Mouse (Mus musculus): ENCODE measurements around the gene Col23a1. TPM values are rescaled to one million over a fixed set of nuclear protein-coding genes. Genes with fewer than 3 reads are reported as not detected.

Gene Col23a1
- polyA plus RNA-seq, 1 experiment from 2014 or later: 4.0 TPM

GRCm38 (mm10) chr11:51388892-51389340 lies 99.2 kb downstream of the Col23a1 start:
- H3K9me3 ChIP-seq (replicated peaks; ENCODE audit: control insufficient read depth, low read length): no peaks in the 10 kb centered on the region
- no peak overlapping the region for H3K9ac ChIP-seq (ENCODE audit: low read length)
- H3K4me1 ChIP-seq (ENCODE audit: control insufficient read depth, insufficient read depth, low read length): peaks cover 2% of the 10 kb centered on the region; the same call in 1 of the 2 replicates
- H3K36me3 ChIP-seq (ENCODE audit: control insufficient read depth, insufficient read depth): no peaks in the 10 kb centered on the region
- no peak for ATAC-seq (replicated peaks; ENCODE audit: extremely low read depth, insufficient read depth, low FRiP score)
- no peaks in the 10 kb centered on the region for H3K27me3 ChIP-seq (ENCODE audit: control insufficient read depth, insufficient read depth, low read length)
- WGBS: 50% methylated on average over 8 of the region's 8 CpGs
- H3K4me3 ChIP-seq (ENCODE audit: low read length): no peak overlapping the region
- no peak overlapping the region for H3K4me2 ChIP-seq (ENCODE audit: low read depth, low read length)
- H3K27ac ChIP-seq (ENCODE audit: low read length): no peak overlapping the region

GRCm38 (mm10) chr11:51389763-51390162 lies 100.0 kb downstream of the Col23a1 start:
- H3K27ac ChIP-seq (ENCODE audit: low read length): no peak overlapping the region
- H3K9me3 ChIP-seq (replicated peaks; ENCODE audit: control insufficient read depth, low read length): no peaks in the 10 kb centered on the region
- no peaks in the 10 kb centered on the region for H3K36me3 ChIP-seq (ENCODE audit: control insufficient read depth, insufficient read depth)
- H3K9ac ChIP-seq (ENCODE audit: low read length): no peak overlapping the region
- H3K4me3 ChIP-seq (ENCODE audit: low read length): no peak overlapping the region
- H3K4me1 ChIP-seq (ENCODE audit: control insufficient read depth, insufficient read depth, low read length): no peaks in the 10 kb centered on the region
- 81% methylated on average over 10 of the region's 10 CpGs for WGBS
- no peaks in the 10 kb centered on the region for H3K27me3 ChIP-seq (ENCODE audit: control insufficient read depth, insufficient read depth, low read length)
- ATAC-seq (replicated peaks; ENCODE audit: extremely low read depth, insufficient read depth, low FRiP score): no peak
- H3K4me2 ChIP-seq (ENCODE audit: low read depth, low read length): no peak overlapping the region

- no peak overlapping the region for H3K4me3 ChIP-seq (ENCODE audit: low read length)
- no peak for ATAC-seq (replicated peaks; ENCODE audit: extremely low read depth, insufficient read depth, low FRiP score)
- 62% methylated on average over 3 of the region's 3 CpGs for WGBS
- no peaks in the 10 kb centered on the region for H3K27me3 ChIP-seq (ENCODE audit: control insufficient read depth, insufficient read depth, low read length)
- H3K9me3 ChIP-seq (replicated peaks; ENCODE audit: control insufficient read depth, low read length): no peaks in the 10 kb centered on the region
- H3K27ac ChIP-seq (ENCODE audit: low read length): no peak overlapping the region
- no peak overlapping the region for H3K4me2 ChIP-seq (ENCODE audit: low read depth, low read length)
- H3K9ac ChIP-seq (ENCODE audit: low read length): no peak overlapping the region
- H3K36me3 ChIP-seq (ENCODE audit: control insufficient read depth, insufficient read depth): no peaks in the 10 kb centered on the region
- H3K4me1 ChIP-seq (ENCODE audit: control insufficient read depth, insufficient read depth, low read length): no peaks in the 10 kb centered on the region
These were observed 100.8 kb downstream of the Col23a1 start for GRCm38 (mm10) chr11:51390521-51390920.

- no peak for ATAC-seq (replicated peaks; ENCODE audit: extremely low read depth, insufficient read depth, low FRiP score)
- Histone ChIP-seq H3K27me3 (ENCODE audit: control insufficient read depth, insufficient read depth, low read length) (no peaks in the 10 kb centered on the region), H3K27ac (ENCODE audit: low read length) (no peak overlapping the region), H3K9ac (ENCODE audit: low read length) (no peak overlapping the region), H3K9me3 (replicated peaks; ENCODE audit: control insufficient read depth, low read length) (no peaks in the 10 kb centered on the region), H3K4me3 (ENCODE audit: low read length) (no peak overlapping the region), H3K4me2 (ENCODE audit: low read depth, low read length) (no peak overlapping the region), H3K36me3 (ENCODE audit: control insufficient read depth, insufficient read depth) (no peaks in the 10 kb centered on the region), H3K4me1 (ENCODE audit: control insufficient read depth, insufficient read depth, low read length) (no peaks in the 10 kb centered on the region)
- 51% methylated on average over 4 of the region's 4 CpGs for WGBS
These were observed 101.8 kb downstream of the Col23a1 start for GRCm38 (mm10) chr11:51391548-51391947.

- 75% methylated on average over 9 of the region's 9 CpGs for WGBS
- no peak overlapping the region for H3K27ac ChIP-seq (ENCODE audit: low read length)
- no peaks in the 10 kb centered on the region for H3K4me1 ChIP-seq (ENCODE audit: control insufficient read depth, insufficient read depth, low read length)
- no peak for ATAC-seq (replicated peaks; ENCODE audit: extremely low read depth, insufficient read depth, low FRiP score)
- H3K4me2 ChIP-seq (ENCODE audit: low read depth, low read length): no peak overlapping the region
- no peaks in the 10 kb centered on the region for H3K9me3 ChIP-seq (replicated peaks; ENCODE audit: control insufficient read depth, low read length)
- H3K9ac ChIP-seq (ENCODE audit: low read length): no peak overlapping the region
- H3K27me3 ChIP-seq (ENCODE audit: control insufficient read depth, insufficient read depth, low read length): peaks cover 2% of the 10 kb centered on the region; the same call in 1 of the 2 replicates
- H3K36me3 ChIP-seq (ENCODE audit: control insufficient read depth, insufficient read depth): no peaks in the 10 kb centered on the region
- H3K4me3 ChIP-seq (ENCODE audit: low read length): no peak overlapping the region
These were observed 104.7 kb downstream of the Col23a1 start for GRCm38 (mm10) chr11:51394301-51394865.

- Histone ChIP-seq H3K4me1 (ENCODE audit: control insufficient read depth, insufficient read depth, low read length) (no peaks in the 10 kb centered on the region), H3K36me3 (ENCODE audit: control insufficient read depth, insufficient read depth) (no peaks in the 10 kb centered on the region), H3K9me3 (replicated peaks; ENCODE audit: control insufficient read depth, low read length) (no peaks in the 10 kb centered on the region), H3K27ac (ENCODE audit: low read length) (no peak overlapping the region), H3K4me2 (ENCODE audit: low read depth, low read length) (no peak overlapping the region), H3K9ac (ENCODE audit: low read length) (no peak overlapping the region), H3K4me3 (ENCODE audit: low read length) (no peak overlapping the region), H3K27me3 (ENCODE audit: control insufficient read depth, insufficient read depth, low read length) (peaks cover 2% of the 10 kb centered on the region)
- no peak for ATAC-seq (replicated peaks; ENCODE audit: extremely low read depth, insufficient read depth, low FRiP score)
- 48% methylated on average over 2 of the region's 2 CpGs for WGBS
These were observed 106.7 kb downstream of the Col23a1 start for GRCm38 (mm10) chr11:51396451-51396850.

- Histone ChIP-seq H3K9ac (ENCODE audit: low read length) (no peak overlapping the region), H3K9me3 (replicated peaks; ENCODE audit: control insufficient read depth, low read length) (no peaks in the 10 kb centered on the region), H3K27me3 (ENCODE audit: control insufficient read depth, insufficient read depth, low read length) (peaks cover 4% of the 10 kb centered on the region), H3K4me3 (ENCODE audit: low read length) (no peak overlapping the region), H3K36me3 (ENCODE audit: control insufficient read depth, insufficient read depth) (no peaks in the 10 kb centered on the region), H3K4me1 (ENCODE audit: control insufficient read depth, insufficient read depth, low read length) (no peaks in the 10 kb centered on the region), H3K4me2 (ENCODE audit: low read depth, low read length) (no peak overlapping the region), H3K27ac (ENCODE audit: low read length) (no peak overlapping the region)
- WGBS: 91% methylated on average over 5 of the region's 5 CpGs
- no peak for ATAC-seq (replicated peaks; ENCODE audit: extremely low read depth, insufficient read depth, low FRiP score)
These were observed 108.4 kb downstream of the Col23a1 start for GRCm38 (mm10) chr11:51398084-51398483.

- H3K4me3 ChIP-seq (ENCODE audit: low read length): no peak overlapping the region
- no peaks in the 10 kb centered on the region for H3K36me3 ChIP-seq (ENCODE audit: control insufficient read depth, insufficient read depth)
- no peaks in the 10 kb centered on the region for H3K4me1 ChIP-seq (ENCODE audit: control insufficient read depth, insufficient read depth, low read length)
- H3K27ac ChIP-seq (ENCODE audit: low read length): no peak overlapping the region
- 78% methylated on average over 11 of the region's 11 CpGs for WGBS
- peaks cover 10% of the 10 kb centered on the region for H3K27me3 ChIP-seq (ENCODE audit: control insufficient read depth, insufficient read depth, low read length)
- ATAC-seq (replicated peaks; ENCODE audit: extremely low read depth, insufficient read depth, low FRiP score): no peak
- H3K9ac ChIP-seq (ENCODE audit: low read length): no peak overlapping the region
- H3K4me2 ChIP-seq (ENCODE audit: low read depth, low read length): no peak overlapping the region
- no peaks in the 10 kb centered on the region for H3K9me3 ChIP-seq (replicated peaks; ENCODE audit: control insufficient read depth, low read length)
These were observed 110.6 kb downstream of the Col23a1 start for GRCm38 (mm10) chr11:51400356-51400755.

- H3K4me2 ChIP-seq (ENCODE audit: low read depth, low read length): no peak overlapping the region
- H3K27ac ChIP-seq (ENCODE audit: low read length): no peak overlapping the region
- H3K9ac ChIP-seq (ENCODE audit: low read length): no peak overlapping the region
- H3K4me1 ChIP-seq (ENCODE audit: control insufficient read depth, insufficient read depth, low read length): no peaks in the 10 kb centered on the region
- 78% methylated on average over 10 of the region's 10 CpGs for WGBS
- H3K27me3 ChIP-seq (ENCODE audit: control insufficient read depth, insufficient read depth, low read length): peaks cover 10% of the 10 kb centered on the region
- no peak for ATAC-seq (replicated peaks; ENCODE audit: extremely low read depth, insufficient read depth, low FRiP score)
- no peak overlapping the region for H3K4me3 ChIP-seq (ENCODE audit: low read length)
- no peaks in the 10 kb centered on the region for H3K36me3 ChIP-seq (ENCODE audit: control insufficient read depth, insufficient read depth)
- no peaks in the 10 kb centered on the region for H3K9me3 ChIP-seq (replicated peaks; ENCODE audit: control insufficient read depth, low read length)
These were observed 111.9 kb downstream of the Col23a1 start for GRCm38 (mm10) chr11:51401481-51402128.
